Mouse (Mus musculus) layer of hippocampus, adult 18-20 months (tissue): Measurements from ENCODE around the gene Ppp1r3g. TPM values are rescaled to one million over a fixed set of nuclear protein-coding genes. Genes with fewer than 3 reads are reported as not detected.
A peak's percentile ranks its signal among the peaks of the same experiment; 100 is the strongest.
"Not testable (repeated sequence)": the region's sequence is repeated elsewhere in the genome, so short reads cannot be mapped to it uniquely, and the experiment has no call there.

ENCODE experiments used
- DNase-seq, 2 experiments: peaks; one replicate each; pipeline ENCODE4 v3.0.0; 2022; ENCODE audit warnings: low spot score in 2 of 2
- long read RNA-seq: library from polyadenylated mRNA; stranded (forward); transcript quantifications from one replicate; pipeline ENCODE4 v2.0.0, GENCODE M21; 2021
- total RNA-seq, 2 experiments: library from RNA; stranded (reverse); gene quantifications; 2 replicates each; pipeline ENCODE4 v1.2.3; 2021

Gene Ppp1r3g
- total RNA-seq: 10 to 100 TPM; 15.1 to 18.3 TPM
- long read RNA-seq, transcript Ppp1r3g-201 (2 exons, 2,361 nt): major isoform, 23 of 44 reads
- long read RNA-seq, transcript Ppp1r3g-202 (1 exons, 571 nt): minor isoform, 17 of 44 reads
- long read RNA-seq, partial matches to known transcripts: 0 of 44 reads
- long read RNA-seq, other reads (novel, unspliced or antisense): 4 of 44 reads

- no peak for DNase-seq
These were observed at the start of gene Ppp1r3g for GRCm38 (mm10) chr13:35958539-35958938. Gene Ppp1r3g, plus strand, starts transcription at chr13:35958839.

GRCm38 (mm10) chr13:35911476-35911875 lies 47.2 kb upstream of the Ppp1r3g start:
- no peak for DNase-seq

- peak; percentile 60 to 85 for DNase-seq
These were observed 20.6 kb upstream of the Ppp1r3g start for GRCm38 (mm10) chr13:35937991-35938390.

GRCm38 (mm10) chr13:35939871-35940665 lies 18.6 kb upstream of the Ppp1r3g start:
- DNase-seq: no peak

GRCm38 (mm10) chr13:35940934-35941333 lies 17.7 kb upstream of the Ppp1r3g start:
- no peak for DNase-seq

- DNase-seq: no peak
These were observed 11.8 kb upstream of the Ppp1r3g start for GRCm38 (mm10) chr13:35946659-35947353.

GRCm38 (mm10) chr13:35947354-35948000 lies 11.2 kb upstream of the Ppp1r3g start:
- DNase-seq: peak; percentile 54 to 89

- DNase-seq: no peak
These were observed 8.7 kb upstream of the Ppp1r3g start for GRCm38 (mm10) chr13:35949814-35950455.

- DNase-seq: no peak
These were observed 890 bp downstream of the Ppp1r3g start for GRCm38 (mm10) chr13:35959391-35960067.

- no peak for DNase-seq
These were observed 4.9 kb downstream of the Ppp1r3g start for GRCm38 (mm10) chr13:35963583-35963982.

- no peak for DNase-seq
These were observed 9.1 kb downstream of the Ppp1r3g start for GRCm38 (mm10) chr13:35967690-35968089.

- no peak for DNase-seq
These were observed 9.6 kb downstream of the Ppp1r3g start for GRCm38 (mm10) chr13:35968131-35968718.

GRCm38 (mm10) chr13:35968719-35969430 lies 10.2 kb downstream of the Ppp1r3g start:
- DNase-seq: no peak

- DNase-seq: no peak
These were observed 10.7 kb downstream of the Ppp1r3g start for GRCm38 (mm10) chr13:35969431-35969721.

- DNase-seq: no peak
These were observed 11.2 kb downstream of the Ppp1r3g start for GRCm38 (mm10) chr13:35969829-35970228.

GRCm38 (mm10) chr13:35976912-35977311 lies 18.3 kb downstream of the Ppp1r3g start:
- DNase-seq: no peak

- DNase-seq: peak in 1 of 2 experiments; percentile 42
These were observed 21.8 kb downstream of the Ppp1r3g start for GRCm38 (mm10) chr13:35980471-35980870.

GRCm38 (mm10) chr13:35982985-35983384 lies 24.3 kb downstream of the Ppp1r3g start:
- no peak for DNase-seq

GRCm38 (mm10) chr13:35989329-35989728 lies 30.7 kb downstream of the Ppp1r3g start:
- DNase-seq: no peak

GRCm38 (mm10) chr13:35991185-35991584 lies 32.5 kb downstream of the Ppp1r3g start:
- DNase-seq: not testable (repeated sequence)
